Mouse (Mus musculus) brown adipose tissue, adult 24 weeks (tissue): ENCODE measurements around the gene Pla2g1b. TPM values are rescaled to one million over a fixed set of nuclear protein-coding genes. Genes with fewer than 3 reads are reported as not detected.
A peak's percentile ranks its signal among the peaks of the same experiment; 100 is the strongest.

ENCODE experiments used
- H3K27ac ChIP-seq: fragments of 200-500 bp; replicated peaks from 2 replicates; pipeline ENCODE4 v1.5.1; 2012; ENCODE audit warnings: low read depth, mild to moderate bottlenecking, low read length
- H3K4me1 ChIP-seq: fragments of 200-500 bp; 2 replicates; pipeline ENCODE4 v1.6.1; 2012; ENCODE audit warnings: low read length, mixed read lengths; ENCODE audit not compliant: control insufficient read depth, insufficient read depth, insufficient read length
- H3K4me3 ChIP-seq: fragments of 200-500 bp; 2 replicates; pipeline ENCODE4 v1.5.1; 2012; ENCODE audit warnings: low read depth, mild to moderate bottlenecking, low read length, moderate library complexity; ENCODE audit not compliant: insufficient read depth
- polyA plus RNA-seq: library from polyadenylated mRNA; stranded (reverse); fragments of >200 nt; gene quantifications from 2 replicates; pipeline ENCODE4 v1.2.4, GENCODE M21; 2012; ENCODE audit not compliant: missing spikeins, insufficient read depth, insufficient read length

The Pla2g1b gene
- polyA plus RNA-seq, 1 experiment = not detected

- Histone ChIP-seq H3K4me3 (no peak overlapping the region), H3K4me1 (no peaks in the 10 kb centered on the region), H3K27ac (no peak overlapping the region)
Observed at GRCm38 (mm10) chr5:115470766-115471531, 4.9 kb downstream of the Pla2g1b start.

- Histone ChIP-seq H3K27ac (no peak overlapping the region), H3K4me3 (no peak overlapping the region), H3K4me1 (no peaks in the 10 kb centered on the region)
Observed at GRCm38 (mm10) chr5:115473191-115473590, 7.1 kb downstream of the Pla2g1b start.

- Histone ChIP-seq H3K27ac (no peak overlapping the region), H3K4me3 (peak overlapping the region; percentile 43; the same call in 1 of the 2 replicates), H3K4me1 (no peaks in the 10 kb centered on the region)
Observed at GRCm38 (mm10) chr5:115474174-115474828, 8.2 kb downstream of the Pla2g1b start.

- Histone ChIP-seq H3K4me1 (no peaks in the 10 kb centered on the region), H3K27ac (no peak overlapping the region), H3K4me3 (peak overlapping the region; percentile 49)
Observed at GRCm38 (mm10) chr5:115475337-115476106, 9.5 kb downstream of the Pla2g1b start.

GRCm38 (mm10) chr5:115476107-115476727, 10.2 kb downstream of the Pla2g1b start:
- no peak overlapping the region for H3K27ac ChIP-seq
- no peaks in the 10 kb centered on the region for H3K4me1 ChIP-seq
- H3K4me3 ChIP-seq = peak overlapping the region; percentile 47

- no peaks in the 10 kb centered on the region for H3K4me1 ChIP-seq
- H3K4me3 ChIP-seq = no peak overlapping the region
- no peak overlapping the region for H3K27ac ChIP-seq
Observed at GRCm38 (mm10) chr5:115479561-115479960, 13.5 kb downstream of the Pla2g1b start.

GRCm38 (mm10) chr5:115480101-115480500, 14.0 kb downstream of the Pla2g1b start:
- H3K4me1 ChIP-seq = no peaks in the 10 kb centered on the region
- H3K4me3 ChIP-seq = no peak overlapping the region
- no peak overlapping the region for H3K27ac ChIP-seq

GRCm38 (mm10) chr5:115482390-115483265, 16.6 kb downstream of the Pla2g1b start:
- Histone ChIP-seq H3K4me1 (no peaks in the 10 kb centered on the region), H3K27ac (no peak overlapping the region), H3K4me3 (no peak overlapping the region)

GRCm38 (mm10) chr5:115483385-115483784, 17.3 kb downstream of the Pla2g1b start:
- Histone ChIP-seq H3K4me3 (no peak overlapping the region), H3K4me1 (no peaks in the 10 kb centered on the region), H3K27ac (no peak overlapping the region)

GRCm38 (mm10) chr5:115483947-115484920, 18.2 kb downstream of the Pla2g1b start, which contains the start of gene Sirt4:
TSS of gene Sirt4 (minus strand) at chr5:115484725.
- Histone ChIP-seq H3K27ac (peak within 1 kb of the TSS; percentile 92), H3K4me3 (peak within 1 kb of the TSS; percentile 68), H3K4me1 (0 out of 2 replicates have a peak, but pooled peaks cover 3% of the 10 kb centered on the region)

- Histone ChIP-seq H3K4me3 (peak overlapping the region; percentile 68), H3K27ac (no peak overlapping the region), H3K4me1 (0 out of 2 replicates have a peak, but pooled peaks cover 3% of the 10 kb centered on the region)
Observed at GRCm38 (mm10) chr5:115484996-115485395, 18.9 kb downstream of the Pla2g1b start.

GRCm38 (mm10) chr5:115485489-115486205, 19.6 kb downstream of the Pla2g1b start:
- 0 out of 2 replicates have a peak, but pooled peaks cover 3% of the 10 kb centered on the region for H3K4me1 ChIP-seq
- no peak overlapping the region for H3K27ac ChIP-seq
- no peak overlapping the region for H3K4me3 ChIP-seq

- Histone ChIP-seq H3K4me1 (0 out of 2 replicates have a peak, but pooled peaks cover 3% of the 10 kb centered on the region), H3K27ac (no peak overlapping the region)
Observed at GRCm38 (mm10) chr5:115486726-115487125, 20.7 kb downstream of the Pla2g1b start.

More at GRCm38 (mm10) chr5:115486726-115487125, 20.7 kb downstream of the Pla2g1b start:
- no peak overlapping the region for H3K4me3 ChIP-seq
